Mouse (Mus musculus) yolk sac, embryonic 10.5 days (tissue): Measurements from ENCODE around the gene Ssna1.

Experiments used
- DNase-seq: peaks from one replicate; pipeline ENCODE4 v3.0.0-alpha.2; 2017; ENCODE audit warnings: low spot score

Gene Ssna1

GRCm38 (mm10) chr2:25271827-25272511, at the start of gene Ssna1, which contains the start of gene Anapc2:
Ssna1 (minus strand) TSS chr2:25272438.
Anapc2 (plus strand) TSS chr2:25272478.
- peak; percentile 97 for DNase-seq

- no peak for DNase-seq
Observed at GRCm38 (mm10) chr2:25320084-25320483, 47.8 kb upstream of the Ssna1 start.

- peak; percentile 55 for DNase-seq
Observed at GRCm38 (mm10) chr2:25318971-25319773, 46.9 kb upstream of the Ssna1 start, which contains the start of gene Grin1. Grin1 (minus strand) TSS chr2:25319187.

GRCm38 (mm10) chr2:25318119-25318966, 46.1 kb upstream of the Ssna1 start:
- DNase-seq, result no peak

GRCm38 (mm10) chr2:25311491-25311891, 39.3 kb upstream of the Ssna1 start:
- DNase-seq, result peak; percentile 14

- DNase-seq, result no peak
Observed at GRCm38 (mm10) chr2:25310969-25311368, 38.7 kb upstream of the Ssna1 start.

GRCm38 (mm10) chr2:25310180-25310579, 37.9 kb upstream of the Ssna1 start:
- DNase-seq, result no peak

GRCm38 (mm10) chr2:25305587-25306359, 33.5 kb upstream of the Ssna1 start:
- DNase-seq, result no peak

GRCm38 (mm10) chr2:25304657-25305541, 32.7 kb upstream of the Ssna1 start:
- DNase-seq, result peak; percentile 32

GRCm38 (mm10) chr2:25303931-25304656, 31.9 kb upstream of the Ssna1 start:
- DNase-seq, result no peak

GRCm38 (mm10) chr2:25303452-25303851, 31.2 kb upstream of the Ssna1 start:
- no peak for DNase-seq

- DNase-seq, result no peak
Observed at GRCm38 (mm10) chr2:25298046-25298445, 25.8 kb upstream of the Ssna1 start.

- no peak for DNase-seq
Observed at GRCm38 (mm10) chr2:25297093-25297492, 24.9 kb upstream of the Ssna1 start.

GRCm38 (mm10) chr2:25293706-25294105, 21.5 kb upstream of the Ssna1 start:
- no peak for DNase-seq

GRCm38 (mm10) chr2:25292856-25293255, 20.6 kb upstream of the Ssna1 start:
- DNase-seq, result peak; percentile 9

GRCm38 (mm10) chr2:25292054-25292544, 19.9 kb upstream of the Ssna1 start:
- DNase-seq, result no peak

GRCm38 (mm10) chr2:25291184-25292053, 19.2 kb upstream of the Ssna1 start:
- no peak for DNase-seq

GRCm38 (mm10) chr2:25290816-25291130, 18.5 kb upstream of the Ssna1 start:
- DNase-seq, result no peak
